ENCODE assay signal across 11 mouse cellular contexts in the genomic region with DNA sequence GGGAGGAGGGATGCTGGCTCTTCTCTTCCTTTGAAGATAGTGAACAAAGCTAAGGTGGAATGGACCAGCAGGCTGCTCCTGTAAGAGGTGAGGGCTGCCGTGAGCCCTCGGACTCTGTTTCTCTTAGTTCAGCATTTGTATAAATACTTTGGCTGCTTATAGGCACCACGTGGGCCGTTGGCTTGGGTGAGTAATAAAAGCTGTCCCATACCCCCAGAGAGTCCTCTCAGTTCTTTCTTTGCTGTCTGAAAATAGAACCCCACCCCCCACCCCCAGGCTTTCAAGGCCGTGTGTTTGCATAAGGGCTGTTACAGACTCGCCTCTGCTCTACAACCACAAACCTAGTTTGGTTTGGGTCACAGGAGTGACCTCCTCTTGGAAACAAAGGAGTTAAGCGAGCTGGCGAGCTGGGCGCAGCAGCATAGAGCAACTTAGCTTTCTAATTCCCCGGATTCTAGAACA. TPM values are rescaled to one million over a fixed set of nuclear protein-coding genes. Genes with fewer than 3 reads are reported as not detected.
DNase-seq lines count a peak whose midpoint lies in the region; ATAC-seq lines count a peak whose summit lies in the region.
"Had no signal": no experiment of that assay in that cellular context is flagged by ENCODE, and none has a peak within 500 bp of the region (broad histone marks: within the 10 kb centered on the region; RNA-seq: fewer than 3 reads in every experiment).

No protein-coding gene starts in this region.

- H3K9me3 ChIP-seq in heart, embryonic 12.5 days (replicated peaks), result no peaks in the 10 kb centered on the region; the same call in 1 of the 2 replicates

- no peak; the same call in 1 of the 2 replicates for ATAC-seq in heart, embryonic 12.5 days (ENCODE audit: insufficient number of reproducible peaks, low FRiP score)
- ATAC-seq: inflammation-experienced regulatory T-cells, adult 6 months had no signal

- H3K27ac ChIP-seq in heart, embryonic 12.5 days (ENCODE audit: poor library complexity, severe bottlenecking), result no peak overlapping the region

- H3K4me2 ChIP-seq in heart, embryonic 12.5 days, result peak overlapping the region; percentile 15; the same call in 1 of the 2 replicates

- WGBS in heart, embryonic 12.5 days, result 37% methylated on average over 10 of the region's 10 CpGs

- no peak overlapping the region for H3K9ac ChIP-seq in heart, embryonic 12.5 days

- H3K27me3 ChIP-seq in heart, embryonic 12.5 days (replicated peaks), result no peaks in the 10 kb centered on the region; the same call in 1 of the 2 replicates

- H3K36me3 ChIP-seq in heart, embryonic 12.5 days, result no peaks in the 10 kb centered on the region

- H3K4me1 ChIP-seq in heart, embryonic 12.5 days (replicated peaks), result peaks cover 6% of the 10 kb centered on the region

- no peak for DNase-seq in heart, adult 9 months (ENCODE audit: low spot score in 2 of 2)
- DNase-seq in 416B (ENCODE audit: low read depth), result peak; percentile 76
- peak; percentile 69 for DNase-seq in embryo, embryonic 10.5 days (ENCODE audit: low spot score)
- DNase-seq in mesoderm, embryonic 11.5 days (ENCODE audit: low read depth, low spot score), result peak; percentile 52
- DNase-seq in thymus, postnatal 14 days, result no peak
- no peak for DNase-seq in cerebellum, adult 11 months
- DNase-seq in spleen, postnatal 36 days (ENCODE audit: low spot score in 2 of 2), result no peak
- DNase-seq: cerebellum, postnatal 10 days; lung, postnatal 14 days had no signal

- H3K4me3 ChIP-seq in heart, embryonic 12.5 days, result no peak overlapping the region

RNA-seq across cellular contexts. Expression of a gene that starts 35.0 kb away (rescaled TPM):
- polyA plus RNA-seq in heart, embryonic 12.5 days (2016; fragmentation: Nextera tagmentation; extraction: Ambion mirVana), result 32.3 and 32.9 TPM in 2 replicates

RNA-seq across cellular contexts. Expression of a gene that starts 35.2 kb away (rescaled TPM):
- polyA plus RNA-seq in heart, embryonic 12.5 days (2016; fragmentation: Nextera tagmentation; extraction: Ambion mirVana), result 42.1 and 43.2 TPM in 2 replicates

RNA-seq across cellular contexts. Expression of a gene that starts 49.7 kb away (rescaled TPM):
- 14.2 and 14.4 TPM in 2 replicates for polyA plus RNA-seq in heart, embryonic 12.5 days (2016; fragmentation: Nextera tagmentation; extraction: Ambion mirVana)

Comparison
In these comparisons a context has a peak if more than half of its experiments do, and no peak if none do; other contexts are left out.
1. DNase-seq: peak in 416B (single experiment), embryo, embryonic 10.5 days (single experiment) and mesoderm, embryonic 11.5 days (single experiment); none in heart, adult 9 months (0 of 2), thymus, postnatal 14 days (single experiment), cerebellum, adult 11 months (single experiment) and spleen, postnatal 36 days (0 of 2).